Mouse (Mus musculus) kidney, adult 2 months (tissue): ENCODE data around the gene Olfr1361.

Experiments used
- CTCF ChIP-seq: fragments of 200-500 bp; conservative IDR thresholded peaks from 2 replicates; pipeline ENCODE4 v1.5.1; 2011; ENCODE audit warnings: low read depth, mild to moderate bottlenecking, control low read depth, low read length, moderate library complexity, mixed read lengths; ENCODE audit not compliant: insufficient read depth, insufficient read length
- POLR2A ChIP-seq: fragments of 200-500 bp; IDR thresholded peaks from one replicate; pipeline ENCODE4 v1.6.1; 2011; ENCODE audit warnings: low read depth, low read length, control low read depth

DNA sequence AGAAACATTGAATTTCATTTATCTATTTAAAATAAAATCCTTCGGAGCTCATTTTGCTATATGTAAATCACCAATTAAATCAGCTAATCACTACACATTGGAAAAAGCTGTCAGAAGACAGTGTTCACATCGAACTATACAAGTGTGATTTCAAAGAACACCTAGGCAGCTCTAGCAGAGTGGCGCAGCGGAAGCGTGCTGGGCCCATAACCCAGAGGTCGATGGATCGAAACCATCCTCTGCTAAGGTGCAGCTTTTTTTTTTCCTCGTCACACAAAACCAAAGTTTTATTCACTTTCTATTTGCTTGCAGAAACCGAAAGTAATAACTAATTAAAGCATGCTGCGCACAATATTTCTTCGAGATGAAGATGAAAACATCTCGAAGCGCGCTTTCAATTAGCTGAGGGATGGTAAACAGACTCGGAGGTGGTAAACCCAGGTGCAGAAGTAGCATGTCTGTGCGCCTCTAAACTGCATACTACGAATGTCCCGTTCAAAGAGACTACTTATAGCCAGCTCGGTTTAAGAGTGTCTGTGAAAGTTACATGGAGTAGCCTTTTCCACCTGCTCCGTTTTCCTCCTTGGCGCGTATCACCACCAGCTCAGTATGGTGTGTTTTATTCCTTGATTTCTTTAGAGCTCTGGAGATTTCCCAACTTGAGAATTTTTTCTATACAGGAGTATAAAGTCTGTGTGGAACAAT lies 47.8 kb upstream of the Olfr1361 start:
- TF ChIP-seq POLR2A: no peak
- TF ChIP-seq CTCF: no peak
